Mouse (Mus musculus): ENCODE results near the gene Ccdc13. TPM values are rescaled to one million over a fixed set of nuclear protein-coding genes. Genes with fewer than 3 reads are reported as not detected.

The Ccdc13 gene
- polyA plus RNA-seq, 1 experiment from 2014 or later = 1.5 TPM

DNA sequence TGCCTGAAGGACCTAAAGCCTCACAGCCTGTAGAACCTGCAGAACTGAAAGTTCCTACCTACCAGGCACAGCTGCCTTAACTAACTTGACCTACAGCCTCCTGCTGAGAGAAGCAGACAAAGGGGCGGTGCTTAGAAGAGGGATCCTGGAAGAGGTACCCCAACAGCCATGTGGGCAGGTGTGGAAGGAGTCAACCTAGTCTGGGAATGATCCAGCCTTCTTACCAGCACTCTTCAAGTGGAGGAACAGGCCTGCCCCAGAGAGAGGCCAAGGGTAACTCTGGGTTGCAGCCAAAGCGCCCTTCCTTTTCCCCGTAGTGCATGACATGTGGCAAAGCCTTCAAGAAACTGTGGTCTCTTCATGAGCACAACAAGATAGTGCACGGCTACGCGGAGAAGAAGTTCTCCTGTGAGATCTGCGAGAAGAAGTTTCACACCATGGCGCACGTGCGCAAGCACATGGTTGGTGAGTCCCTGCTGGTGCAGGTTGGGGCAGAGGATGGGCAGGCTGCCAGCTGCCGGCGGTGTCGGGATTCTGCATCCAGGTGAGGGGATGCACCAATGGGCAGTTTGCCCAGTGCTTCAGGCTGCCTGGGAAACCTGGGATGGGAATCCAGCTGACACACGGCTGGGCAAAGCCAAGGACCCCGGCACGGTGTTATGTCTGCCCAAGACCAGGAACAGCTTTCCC is 74.0 kb downstream of the Ccdc13 start:
- 89% methylated on average over 16 of the region's 16 CpGs for WGBS
- peaks cover 17% of the 10 kb centered on the region for H3K4me1 ChIP-seq
- peaks cover 72% of the 10 kb centered on the region for H3K36me3 ChIP-seq
- no peak for ATAC-seq (ENCODE audit: insufficient number of reproducible peaks, insufficient read depth, low FRiP score, low TSS enrichment)
- H3K9ac ChIP-seq = 0 out of 2 replicates have a peak overlapping the region, but pooled peaks have one; percentile 4
- H3K27ac ChIP-seq = no peak overlapping the region
- H3K9me3 ChIP-seq = no peaks in the 10 kb centered on the region
- H3K27me3 ChIP-seq = no peaks in the 10 kb centered on the region
- no peak overlapping the region for H3K4me3 ChIP-seq
- H3K4me2 ChIP-seq (replicated peaks) = no peak overlapping the region

- no peak overlapping the region for H3K27ac ChIP-seq
- peaks cover 67% of the 10 kb centered on the region for H3K36me3 ChIP-seq
- H3K9ac ChIP-seq = no peak overlapping the region
- H3K9me3 ChIP-seq = no peaks in the 10 kb centered on the region
- H3K4me2 ChIP-seq (replicated peaks) = no peak overlapping the region
- H3K27me3 ChIP-seq = no peaks in the 10 kb centered on the region
- ATAC-seq (ENCODE audit: insufficient number of reproducible peaks, insufficient read depth, low FRiP score, low TSS enrichment) = no peak
- H3K4me1 ChIP-seq = peaks cover 21% of the 10 kb centered on the region
- no peak overlapping the region for H3K4me3 ChIP-seq
- 89% methylated on average over 19 of the region's 19 CpGs for WGBS
Measured at GRCm38 (mm10) chr9:121763716-121764115, 75.5 kb downstream of the Ccdc13 start.

- H3K27me3 ChIP-seq = no peaks in the 10 kb centered on the region
- H3K9ac ChIP-seq = no peak overlapping the region
- no peak for ATAC-seq (ENCODE audit: insufficient number of reproducible peaks, insufficient read depth, low FRiP score, low TSS enrichment)
- no peak overlapping the region for H3K4me3 ChIP-seq
- H3K4me1 ChIP-seq = peaks cover 31% of the 10 kb centered on the region
- no peaks in the 10 kb centered on the region for H3K9me3 ChIP-seq
- no peak overlapping the region for H3K27ac ChIP-seq
- no peak overlapping the region for H3K4me2 ChIP-seq (replicated peaks)
- WGBS = 89% methylated on average over 25 of the region's 25 CpGs
- H3K36me3 ChIP-seq = peaks cover 57% of the 10 kb centered on the region
Measured at GRCm38 (mm10) chr9:121762761-121763160, 76.5 kb downstream of the Ccdc13 start.

DNA sequence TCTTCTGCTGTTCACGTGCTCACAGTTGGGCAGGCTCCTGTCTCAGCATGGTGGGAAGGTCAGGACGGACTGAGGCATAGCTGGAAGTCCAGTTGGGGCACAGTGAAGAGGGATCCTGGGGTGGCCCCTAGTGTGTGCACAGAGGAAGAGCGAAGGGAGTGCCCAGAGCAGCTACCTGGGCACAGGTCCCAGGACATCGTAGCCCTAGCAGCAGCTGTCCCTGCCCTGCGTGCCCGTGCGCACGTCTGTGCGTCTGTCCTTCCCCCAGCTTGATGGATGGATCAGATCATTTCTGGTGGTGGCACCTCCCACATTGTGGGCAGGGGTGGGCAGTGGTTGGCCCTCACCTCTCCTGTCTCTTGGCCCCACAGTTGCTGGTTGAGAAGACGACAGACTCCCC is 77.0 kb downstream of the Ccdc13 start:
- Histone ChIP-seq H3K27me3 (no peaks in the 10 kb centered on the region), H3K9me3 (no peaks in the 10 kb centered on the region), H3K9ac (no peak overlapping the region), H3K36me3 (peaks cover 52% of the 10 kb centered on the region), H3K4me2 (replicated peaks) (no peak overlapping the region), H3K27ac (no peak overlapping the region), H3K4me1 (peaks cover 36% of the 10 kb centered on the region), H3K4me3 (no peak overlapping the region)
- WGBS = 91% methylated on average over 10 of the region's 10 CpGs
- no peak for ATAC-seq (ENCODE audit: insufficient number of reproducible peaks, insufficient read depth, low FRiP score, low TSS enrichment)

- 63% methylated on average over 8 of the region's 8 CpGs for WGBS
- Histone ChIP-seq H3K9me3 (no peaks in the 10 kb centered on the region), H3K9ac (no peak overlapping the region), H3K27ac (no peak overlapping the region), H3K4me2 (replicated peaks) (0 out of 2 replicates have a peak overlapping the region, but pooled peaks have one; percentile 83), H3K4me3 (no peak overlapping the region), H3K36me3 (peaks cover 47% of the 10 kb centered on the region), H3K27me3 (no peaks in the 10 kb centered on the region), H3K4me1 (peaks cover 36% of the 10 kb centered on the region)
- no peak for ATAC-seq (ENCODE audit: insufficient number of reproducible peaks, insufficient read depth, low FRiP score, low TSS enrichment)
Measured at GRCm38 (mm10) chr9:121761787-121762186, 77.5 kb downstream of the Ccdc13 start.

- peak overlapping the region; percentile 93 for H3K9ac ChIP-seq
- ATAC-seq (ENCODE audit: insufficient number of reproducible peaks, insufficient read depth, low FRiP score, low TSS enrichment) = no peak
- H3K4me3 ChIP-seq = peak overlapping the region; percentile 86
- H3K9me3 ChIP-seq = no peaks in the 10 kb centered on the region
- no peaks in the 10 kb centered on the region for H3K27me3 ChIP-seq
- 65% methylated on average over 10 of the region's 10 CpGs for WGBS
- H3K4me1 ChIP-seq = peaks cover 36% of the 10 kb centered on the region
- peaks cover 43% of the 10 kb centered on the region for H3K36me3 ChIP-seq
- H3K27ac ChIP-seq = peak overlapping the region; percentile 94
- peak overlapping the region; percentile 83 for H3K4me2 ChIP-seq (replicated peaks)
Measured at GRCm38 (mm10) chr9:121761091-121761665, 78.1 kb downstream of the Ccdc13 start.

- peaks cover 42% of the 10 kb centered on the region for H3K36me3 ChIP-seq
- WGBS = under 1% methylated on average over 39 of the region's 43 CpGs
- peak overlapping the region; percentile 86 for H3K4me3 ChIP-seq
- peak overlapping the region; percentile 83 for H3K4me2 ChIP-seq (replicated peaks)
- H3K9me3 ChIP-seq = no peaks in the 10 kb centered on the region
- ATAC-seq (ENCODE audit: insufficient number of reproducible peaks, insufficient read depth, low FRiP score, low TSS enrichment) = peak; percentile 29; the same call in 1 of the 2 replicates
- peak overlapping the region; percentile 93 for H3K9ac ChIP-seq
- H3K27me3 ChIP-seq = no peaks in the 10 kb centered on the region
- H3K27ac ChIP-seq = peak overlapping the region; percentile 94
- peaks cover 36% of the 10 kb centered on the region for H3K4me1 ChIP-seq
Measured at GRCm38 (mm10) chr9:121760271-121761090, 78.8 kb downstream of the Ccdc13 start.

- H3K4me1 ChIP-seq = peaks cover 36% of the 10 kb centered on the region
- peak within 1 kb of the TSS; percentile 83 for H3K4me2 ChIP-seq (replicated peaks)
- under 1% methylated on average over 97 of the region's 97 CpGs for WGBS
- peak within 1 kb of the TSS; percentile 93 for H3K9ac ChIP-seq
- peak; percentile 63 for ATAC-seq (ENCODE audit: insufficient number of reproducible peaks, insufficient read depth, low FRiP score, low TSS enrichment)
- no peaks in the 10 kb centered on the region for H3K27me3 ChIP-seq
- peak within 1 kb of the TSS; percentile 94 for H3K27ac ChIP-seq
- H3K9me3 ChIP-seq = no peaks in the 10 kb centered on the region
- H3K36me3 ChIP-seq = peaks cover 42% of the 10 kb centered on the region
- H3K4me3 ChIP-seq = peak within 1 kb of the TSS; percentile 86
Measured at GRCm38 (mm10) chr9:121759091-121760081, 79.9 kb downstream of the Ccdc13 start, which contains the start of gene Zfp651. TSS of gene Zfp651 (plus strand) at chr9:121759330.

GRCm38 (mm10) chr9:121757835-121758814 is 81.1 kb downstream of the Ccdc13 start:
- Histone ChIP-seq H3K4me3 (peak overlapping the region; percentile 86), H3K4me1 (peaks cover 36% of the 10 kb centered on the region), H3K9me3 (no peaks in the 10 kb centered on the region), H3K27me3 (no peaks in the 10 kb centered on the region), H3K27ac (peak overlapping the region; percentile 86), H3K36me3 (peaks cover 42% of the 10 kb centered on the region), H3K4me2 (replicated peaks) (peak overlapping the region; percentile 83), H3K9ac (peak overlapping the region; percentile 93)
- WGBS = 29% methylated on average over 10 of the region's 10 CpGs
- ATAC-seq (ENCODE audit: insufficient number of reproducible peaks, insufficient read depth, low FRiP score, low TSS enrichment) = peak; percentile 23; the same call in 1 of the 2 replicates

DNA sequence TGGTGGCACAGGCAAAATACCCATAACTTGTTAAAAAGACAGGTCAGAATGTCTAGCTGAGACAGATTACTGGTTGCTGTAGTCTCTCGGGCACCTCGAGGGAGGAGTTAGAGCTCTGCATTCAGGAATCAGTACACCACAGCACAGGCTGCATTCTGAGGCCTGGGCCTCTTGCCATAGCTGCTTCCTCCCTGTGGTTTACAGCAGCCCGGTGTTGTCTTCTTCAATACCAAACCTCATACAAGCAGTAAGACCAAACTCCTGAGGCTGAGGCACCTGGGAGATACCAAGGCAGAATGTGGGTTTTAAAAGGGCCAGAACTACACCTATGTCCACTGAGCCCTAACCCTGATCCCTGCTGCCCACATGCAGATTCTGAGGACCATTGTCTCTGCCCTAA is 81.8 kb downstream of the Ccdc13 start:
- Histone ChIP-seq H3K4me2 (replicated peaks) (peak overlapping the region; percentile 83), H3K27ac (peak overlapping the region; percentile 86), H3K9ac (no peak overlapping the region), H3K27me3 (no peaks in the 10 kb centered on the region), H3K36me3 (peaks cover 40% of the 10 kb centered on the region), H3K9me3 (no peaks in the 10 kb centered on the region), H3K4me1 (peaks cover 36% of the 10 kb centered on the region), H3K4me3 (no peak overlapping the region)
- 57% methylated on average over 3 of the region's 3 CpGs for WGBS
- no peak for ATAC-seq (ENCODE audit: insufficient number of reproducible peaks, insufficient read depth, low FRiP score, low TSS enrichment)
